Mouse (Mus musculus): Measurements from ENCODE around the gene Paqr3. TPM values are rescaled to one million over a fixed set of nuclear protein-coding genes. Genes with fewer than 3 reads are reported as not detected.

Gene Paqr3
- polyA plus RNA-seq, 1 experiment from 2014 or later: 5.1 TPM

GRCm38 (mm10) chr5:97108333-97108732, 3.1 kb downstream of the Paqr3 start:
- H3K9ac ChIP-seq: no peak overlapping the region
- H3K27ac ChIP-seq (replicated peaks): no peak overlapping the region
- no peaks in the 10 kb centered on the region for H3K36me3 ChIP-seq
- H3K4me1 ChIP-seq: peaks cover 9% of the 10 kb centered on the region; the same call in 1 of the 2 replicates
- no peaks in the 10 kb centered on the region for H3K27me3 ChIP-seq
- ATAC-seq (ENCODE audit: insufficient number of reproducible peaks, low FRiP score, low TSS enrichment, low read depth): no peak
- no peak overlapping the region for H3K4me2 ChIP-seq (replicated peaks)
- no peak overlapping the region for H3K4me3 ChIP-seq (replicated peaks)
- WGBS: 82% methylated on average over 5 of the region's 5 CpGs
- H3K9me3 ChIP-seq (replicated peaks): no peaks in the 10 kb centered on the region

GRCm38 (mm10) chr5:97099954-97100353, 11.4 kb downstream of the Paqr3 start:
- Histone ChIP-seq H3K36me3 (peaks cover 7% of the 10 kb centered on the region), H3K9me3 (replicated peaks) (no peaks in the 10 kb centered on the region), H3K4me2 (replicated peaks) (no peak overlapping the region), H3K9ac (no peak overlapping the region), H3K27ac (replicated peaks) (no peak overlapping the region), H3K27me3 (no peaks in the 10 kb centered on the region), H3K4me1 (no peaks in the 10 kb centered on the region), H3K4me3 (replicated peaks) (no peak overlapping the region)
- 90% methylated on average over 8 of the region's 8 CpGs for WGBS
- no peak for ATAC-seq (ENCODE audit: insufficient number of reproducible peaks, low FRiP score, low TSS enrichment, low read depth)

- Histone ChIP-seq H3K4me1 (no peaks in the 10 kb centered on the region), H3K36me3 (peaks cover 8% of the 10 kb centered on the region), H3K4me2 (replicated peaks) (no peak overlapping the region), H3K9me3 (replicated peaks) (no peaks in the 10 kb centered on the region), H3K27me3 (no peaks in the 10 kb centered on the region), H3K9ac (no peak overlapping the region), H3K4me3 (replicated peaks) (no peak overlapping the region), H3K27ac (replicated peaks) (no peak overlapping the region)
- 72% methylated on average over 9 of the region's 9 CpGs for WGBS
- ATAC-seq (ENCODE audit: insufficient number of reproducible peaks, low FRiP score, low TSS enrichment, low read depth): no peak
Observed at GRCm38 (mm10) chr5:97097631-97098041, 13.8 kb downstream of the Paqr3 start.

GRCm38 (mm10) chr5:97095335-97095734, 16.1 kb downstream of the Paqr3 start:
- Histone ChIP-seq H3K9ac (no peak overlapping the region), H3K9me3 (replicated peaks) (no peaks in the 10 kb centered on the region), H3K4me1 (no peaks in the 10 kb centered on the region), H3K4me2 (replicated peaks) (no peak overlapping the region), H3K4me3 (replicated peaks) (no peak overlapping the region), H3K27ac (replicated peaks) (no peak overlapping the region), H3K36me3 (peaks cover 9% of the 10 kb centered on the region), H3K27me3 (no peaks in the 10 kb centered on the region)
- 75% methylated on average over 9 of the region's 13 CpGs for WGBS
- ATAC-seq (ENCODE audit: insufficient number of reproducible peaks, low FRiP score, low TSS enrichment, low read depth): no peak

GRCm38 (mm10) chr5:97092970-97093369, 18.4 kb downstream of the Paqr3 start:
- H3K9me3 ChIP-seq (replicated peaks): no peaks in the 10 kb centered on the region
- 83% methylated on average over 8 of the region's 8 CpGs for WGBS
- ATAC-seq (ENCODE audit: insufficient number of reproducible peaks, low FRiP score, low TSS enrichment, low read depth): no peak
- no peak overlapping the region for H3K4me3 ChIP-seq (replicated peaks)
- H3K9ac ChIP-seq: no peak overlapping the region
- H3K4me2 ChIP-seq (replicated peaks): no peak overlapping the region
- no peaks in the 10 kb centered on the region for H3K4me1 ChIP-seq
- H3K27ac ChIP-seq (replicated peaks): no peak overlapping the region
- no peaks in the 10 kb centered on the region for H3K27me3 ChIP-seq
- peaks cover 12% of the 10 kb centered on the region; the same call in 1 of the 2 replicates for H3K36me3 ChIP-seq

GRCm38 (mm10) chr5:97090034-97090784, 21.2 kb downstream of the Paqr3 start:
- H3K4me3 ChIP-seq (replicated peaks): no peak overlapping the region
- H3K27ac ChIP-seq (replicated peaks): peak overlapping the region; percentile 48; the same call in 1 of the 2 replicates
- H3K9ac ChIP-seq: no peak overlapping the region
- WGBS: 54% methylated on average over 6 of the region's 6 CpGs
- no peaks in the 10 kb centered on the region for H3K27me3 ChIP-seq
- no peaks in the 10 kb centered on the region for H3K9me3 ChIP-seq (replicated peaks)
- H3K36me3 ChIP-seq: peaks cover 27% of the 10 kb centered on the region
- H3K4me1 ChIP-seq: no peaks in the 10 kb centered on the region
- no peak overlapping the region for H3K4me2 ChIP-seq (replicated peaks)
- peak; percentile 51; the same call in 1 of the 2 replicates for ATAC-seq (ENCODE audit: insufficient number of reproducible peaks, low FRiP score, low TSS enrichment, low read depth)

GRCm38 (mm10) chr5:97089426-97089825, 22.0 kb downstream of the Paqr3 start:
- no peak for ATAC-seq (ENCODE audit: insufficient number of reproducible peaks, low FRiP score, low TSS enrichment, low read depth)
- Histone ChIP-seq H3K4me3 (replicated peaks) (no peak overlapping the region), H3K27me3 (no peaks in the 10 kb centered on the region), H3K9ac (no peak overlapping the region), H3K4me1 (no peaks in the 10 kb centered on the region), H3K27ac (replicated peaks) (0 out of 2 replicates have a peak overlapping the region, but pooled peaks have one; percentile 34), H3K9me3 (replicated peaks) (no peaks in the 10 kb centered on the region), H3K4me2 (replicated peaks) (no peak overlapping the region), H3K36me3 (peaks cover 31% of the 10 kb centered on the region)
- WGBS: 85% methylated on average over 3 of the region's 3 CpGs

- H3K27ac ChIP-seq (replicated peaks): no peak overlapping the region
- H3K9ac ChIP-seq: no peak overlapping the region
- no peaks in the 10 kb centered on the region for H3K27me3 ChIP-seq
- H3K36me3 ChIP-seq: peaks cover 31% of the 10 kb centered on the region
- 73% methylated on average over 6 of the region's 6 CpGs for WGBS
- no peaks in the 10 kb centered on the region for H3K4me1 ChIP-seq
- no peak for ATAC-seq (ENCODE audit: insufficient number of reproducible peaks, low FRiP score, low TSS enrichment, low read depth)
- no peak overlapping the region for H3K4me3 ChIP-seq (replicated peaks)
- no peak overlapping the region for H3K4me2 ChIP-seq (replicated peaks)
- no peaks in the 10 kb centered on the region for H3K9me3 ChIP-seq (replicated peaks)
Observed at GRCm38 (mm10) chr5:97088231-97088630, 23.2 kb downstream of the Paqr3 start.

GRCm38 (mm10) chr5:97087746-97088145, 23.6 kb downstream of the Paqr3 start:
- Histone ChIP-seq H3K27ac (replicated peaks) (no peak overlapping the region), H3K9ac (no peak overlapping the region), H3K9me3 (replicated peaks) (no peaks in the 10 kb centered on the region), H3K27me3 (no peaks in the 10 kb centered on the region), H3K36me3 (peaks cover 30% of the 10 kb centered on the region), H3K4me3 (replicated peaks) (no peak overlapping the region), H3K4me2 (replicated peaks) (no peak overlapping the region), H3K4me1 (no peaks in the 10 kb centered on the region)
- 94% methylated on average over 16 of the region's 16 CpGs for WGBS
- ATAC-seq (ENCODE audit: insufficient number of reproducible peaks, low FRiP score, low TSS enrichment, low read depth): no peak

GRCm38 (mm10) chr5:97087030-97087630, 24.3 kb downstream of the Paqr3 start:
- whole genome bisulfite sequencing: 88% methylated on average over 24 of the region's 24 CpGs
- no peak overlapping the region for H3K9ac ChIP-seq
- H3K4me1 ChIP-seq: no peaks in the 10 kb centered on the region
- peaks cover 28% of the 10 kb centered on the region for H3K36me3 ChIP-seq
- no peaks in the 10 kb centered on the region for H3K9me3 ChIP-seq (replicated peaks)
- no peak for ATAC-seq (ENCODE audit: insufficient number of reproducible peaks, low FRiP score, low TSS enrichment, low read depth)
- H3K27me3 ChIP-seq: no peaks in the 10 kb centered on the region
- H3K27ac ChIP-seq (replicated peaks): no peak overlapping the region
- H3K4me3 ChIP-seq (replicated peaks): no peak overlapping the region
- H3K4me2 ChIP-seq (replicated peaks): no peak overlapping the region

- WGBS: 93% methylated on average over 6 of the region's 6 CpGs
- no peak overlapping the region for H3K9ac ChIP-seq
- ATAC-seq (ENCODE audit: insufficient number of reproducible peaks, low FRiP score, low TSS enrichment, low read depth): no peak
Observed at GRCm38 (mm10) chr5:97085071-97085470, 26.3 kb downstream of the Paqr3 start.

More at GRCm38 (mm10) chr5:97085071-97085470, 26.3 kb downstream of the Paqr3 start:
- H3K4me1 ChIP-seq: no peaks in the 10 kb centered on the region
- peaks cover 28% of the 10 kb centered on the region for H3K36me3 ChIP-seq
- H3K4me2 ChIP-seq (replicated peaks): no peak overlapping the region
- no peaks in the 10 kb centered on the region for H3K27me3 ChIP-seq
- no peak overlapping the region for H3K27ac ChIP-seq (replicated peaks)
- H3K9me3 ChIP-seq (replicated peaks): no peaks in the 10 kb centered on the region
- no peak overlapping the region for H3K4me3 ChIP-seq (replicated peaks)

Data from embryonic facial prominence, embryonic 15.5 days (tissue).